Mouse (Mus musculus) stomach, postnatal 0 days (tissue): ENCODE results near the gene Fxyd3. TPM values are rescaled to one million over a fixed set of nuclear protein-coding genes. Genes with fewer than 3 reads are reported as not detected.

ENCODE experiments used
- ATAC-seq: fragments of 200-750 bp; cut with Nextera tagmentation; 2 replicates; pipeline ENCODE4 v1.8.0; 2017; ENCODE audit not compliant: low FRiP score, low TSS enrichment
- DNase-seq: peaks from one replicate; pipeline ENCODE4 v3.0.0-alpha.2; 2016; ENCODE audit warnings: low spot score
- H3K27ac ChIP-seq: fragments of 300-500 bp; sonication (generic); replicated peaks from 2 replicates; pipeline ENCODE4 v1.5.1; 2014; ENCODE audit warnings: mild to moderate bottlenecking, control low read depth
- H3K27me3 ChIP-seq: fragments of 300-500 bp; sonication (generic); 2 replicates; pipeline ENCODE4 v1.6.1; 2014; ENCODE audit warnings: low read length; ENCODE audit not compliant: control insufficient read depth, insufficient read depth
- H3K36me3 ChIP-seq: fragments of 300-500 bp; sonication (generic); 2 replicates; pipeline ENCODE4 v1.6.1; 2014; ENCODE audit warnings: low read length, mixed read lengths; ENCODE audit not compliant: control insufficient read depth, insufficient read depth
- H3K4me1 ChIP-seq: fragments of 300-500 bp; sonication (generic); replicated peaks from 2 replicates; pipeline ENCODE4 v1.6.1; 2014; ENCODE audit warnings: antibody characterized with exemption; ENCODE audit not compliant: control insufficient read depth, insufficient read depth
- H3K4me2 ChIP-seq: fragments of 300-500 bp; sonication (generic); replicated peaks from 2 replicates; pipeline ENCODE4 v1.6.1; 2014; ENCODE audit warnings: low read depth, mild to moderate bottlenecking, control low read depth, moderate library complexity
- H3K4me3 ChIP-seq: fragments of 300-500 bp; sonication (generic); 2 replicates; pipeline ENCODE4 v1.5.1; 2014; ENCODE audit warnings: low read depth, low read length, control low read depth
- H3K9ac ChIP-seq: fragments of 300-500 bp; sonication (generic); 2 replicates; pipeline ENCODE4 v1.6.1; 2014; ENCODE audit warnings: mild to moderate bottlenecking, low read length, control low read depth, mixed read lengths
- H3K9me3 ChIP-seq: fragments of 300-500 bp; sonication (generic); 2 replicates; pipeline ENCODE4 v1.6.1; 2016; ENCODE audit warnings: low read length; ENCODE audit not compliant: control insufficient read depth
- CTCF ChIP-seq: IDR thresholded peaks from 2 replicates; pipeline ENCODE4 v1.5.1; 2016; ENCODE audit warnings: antibody characterized with exemption, low read depth, mild to moderate bottlenecking, moderate library complexity
- EP300 ChIP-seq: optimal IDR thresholded peaks from 2 replicates; pipeline ENCODE3; 2016; ENCODE audit warnings: antibody characterized with exemption
- WGBS: fragments of 180-500 bp; shearing (Covaris S2); extraction: QIAGEN DNeasy Blood & Tissue Kit; methylation state at CpG from one replicate; pipeline ENCODE4 v1.1.7; 2014; 5-methylcytosine and 5-hydroxymethylcytosine counted together
- polyA plus RNA-seq: library from polyadenylated mRNA; unstranded; fragments of >200 nt; fragmentation: Nextera tagmentation; extraction: Ambion mirVana; gene quantifications from 2 replicates; pipeline ENCODE4 v1.2.1, GENCODE M21; 2015

Fxyd3 gene
- polyA plus RNA-seq, 1 experiment from 2014 or later, result 1,122 TPM

DNA sequence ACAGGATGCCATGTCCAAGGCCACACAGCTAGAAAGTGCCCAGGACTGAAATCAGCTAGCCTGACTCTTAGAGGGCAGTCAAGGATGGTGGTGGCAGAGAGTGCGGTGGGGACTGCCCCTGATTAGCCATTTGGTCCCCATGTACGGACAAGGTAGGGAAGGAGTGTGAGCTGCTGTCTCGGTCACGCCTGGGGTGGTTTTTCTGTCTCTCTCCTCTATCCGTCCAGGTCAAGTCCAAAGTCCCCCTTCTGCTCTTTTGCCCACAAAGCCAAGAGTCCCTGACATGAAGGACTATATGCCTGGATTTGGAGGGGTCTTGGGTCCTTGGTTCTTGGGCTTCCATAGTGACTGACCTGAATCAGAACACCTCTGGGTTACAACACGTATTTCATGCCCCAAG lies 37.3 kb upstream of the Fxyd3 start:
- H3K4me2 ChIP-seq, result no peak overlapping the region
- ATAC-seq, result no peak
- no peaks in the 10 kb centered on the region for H3K36me3 ChIP-seq
- H3K4me1 ChIP-seq, result peaks cover 3% of the 10 kb centered on the region
- no peak for TF ChIP-seq EP300
- no peak for TF ChIP-seq CTCF
- H3K27me3 ChIP-seq, result no peaks in the 10 kb centered on the region
- no peak for DNase-seq
- 83% methylated on average over 6 of the region's 6 CpGs for WGBS
- H3K4me3 ChIP-seq, result no peak overlapping the region
- no peak overlapping the region for H3K27ac ChIP-seq
- H3K9me3 ChIP-seq, result no peaks in the 10 kb centered on the region
- no peak overlapping the region for H3K9ac ChIP-seq

GRCm38 (mm10) chr7:31112036-31112435 lies 35.5 kb upstream of the Fxyd3 start:
- TF ChIP-seq CTCF (no peak), EP300 (no peak)
- ATAC-seq (no peak), DNase-seq (no peak)
- Histone ChIP-seq H3K9me3 (no peaks in the 10 kb centered on the region), H3K27ac (no peak overlapping the region), H3K9ac (no peak overlapping the region), H3K4me1 (peaks cover 3% of the 10 kb centered on the region), H3K36me3 (no peaks in the 10 kb centered on the region), H3K4me3 (no peak overlapping the region), H3K4me2 (no peak overlapping the region), H3K27me3 (no peaks in the 10 kb centered on the region)
- WGBS, result 43% methylated on average over 4 of the region's 4 CpGs

GRCm38 (mm10) chr7:31110861-31111385 lies 34.4 kb upstream of the Fxyd3 start:
- no peak overlapping the region for H3K4me3 ChIP-seq
- H3K27me3 ChIP-seq, result no peaks in the 10 kb centered on the region
- no peaks in the 10 kb centered on the region for H3K9me3 ChIP-seq
- WGBS, result 74% methylated on average over 15 of the region's 15 CpGs
- TF ChIP-seq EP300 (no peak), CTCF (no peak)
- no peak overlapping the region for H3K9ac ChIP-seq
- ATAC-seq (no peak), DNase-seq (no peak)
- H3K27ac ChIP-seq, result no peak overlapping the region
- no peak overlapping the region for H3K4me2 ChIP-seq
- H3K36me3 ChIP-seq, result no peaks in the 10 kb centered on the region
- peaks cover 3% of the 10 kb centered on the region for H3K4me1 ChIP-seq

DNA sequence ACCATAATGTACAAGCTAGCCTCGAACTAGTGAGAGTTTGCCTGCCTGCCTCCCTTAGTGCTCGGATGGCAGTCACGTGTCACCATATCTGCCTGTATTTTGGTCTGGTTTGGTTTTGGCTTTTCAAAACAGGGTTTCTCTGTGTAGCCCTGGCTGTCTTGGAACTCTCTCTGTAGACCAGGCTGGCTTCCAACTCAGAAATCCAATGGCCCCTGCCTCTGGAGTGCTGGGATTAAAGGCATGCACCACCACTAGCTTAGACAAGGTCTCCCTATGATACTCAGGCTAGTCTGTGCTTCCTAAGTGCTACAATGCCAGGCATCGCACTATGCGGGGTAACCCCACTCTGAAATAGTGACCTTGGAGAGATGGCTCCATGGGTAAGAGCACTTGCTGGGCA lies 33.3 kb upstream of the Fxyd3 start:
- no peak for ATAC-seq
- Histone ChIP-seq H3K27me3 (no peaks in the 10 kb centered on the region), H3K4me2 (no peak overlapping the region), H3K9ac (no peak overlapping the region), H3K36me3 (no peaks in the 10 kb centered on the region), H3K27ac (no peak overlapping the region), H3K9me3 (no peaks in the 10 kb centered on the region), H3K4me1 (no peaks in the 10 kb centered on the region), H3K4me3 (no peak overlapping the region)
- no peak for TF ChIP-seq CTCF
- TF ChIP-seq EP300, result no peak
- DNase-seq, result no peak
- 87% methylated on average over 5 of the region's 5 CpGs for WGBS

GRCm38 (mm10) chr7:31109091-31109490 lies 32.6 kb upstream of the Fxyd3 start:
- Histone ChIP-seq H3K4me2 (no peak overlapping the region), H3K4me1 (no peaks in the 10 kb centered on the region), H3K36me3 (no peaks in the 10 kb centered on the region), H3K27me3 (no peaks in the 10 kb centered on the region), H3K9ac (no peak overlapping the region), H3K27ac (no peak overlapping the region), H3K4me3 (no peak overlapping the region), H3K9me3 (no peaks in the 10 kb centered on the region)
- ATAC-seq (no peak), DNase-seq (no peak)
- no peak for TF ChIP-seq CTCF
- TF ChIP-seq EP300, result no peak
- WGBS, result 36% methylated on average over 7 of the region's 7 CpGs

DNA sequence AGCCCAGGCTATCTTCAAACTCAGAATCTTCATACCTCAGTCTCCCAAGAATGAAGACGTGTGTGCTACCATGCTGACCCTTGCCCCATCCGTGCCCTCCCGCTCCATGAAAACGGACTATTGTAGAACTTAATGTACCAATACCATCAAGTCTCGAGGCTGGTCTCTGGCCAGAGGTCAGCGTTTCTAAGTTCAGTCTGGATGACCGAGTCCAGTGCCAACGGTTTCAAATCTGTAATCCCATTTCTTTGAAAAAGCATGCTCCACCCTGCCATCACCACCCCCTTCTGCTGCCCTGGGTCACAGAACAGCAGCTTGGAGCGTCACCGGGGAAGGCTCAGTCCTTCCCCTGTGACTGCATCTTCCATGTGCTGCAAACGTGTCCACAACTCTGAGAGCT lies 31.3 kb upstream of the Fxyd3 start:
- Histone ChIP-seq H3K27me3 (no peaks in the 10 kb centered on the region), H3K4me2 (no peak overlapping the region), H3K9ac (no peak overlapping the region), H3K36me3 (no peaks in the 10 kb centered on the region), H3K4me1 (no peaks in the 10 kb centered on the region), H3K9me3 (no peaks in the 10 kb centered on the region), H3K27ac (no peak overlapping the region), H3K4me3 (no peak overlapping the region)
- ATAC-seq (no peak), DNase-seq (no peak)
- WGBS, result 86% methylated on average over 11 of the region's 11 CpGs
- TF ChIP-seq CTCF (no peak), EP300 (no peak)

DNA sequence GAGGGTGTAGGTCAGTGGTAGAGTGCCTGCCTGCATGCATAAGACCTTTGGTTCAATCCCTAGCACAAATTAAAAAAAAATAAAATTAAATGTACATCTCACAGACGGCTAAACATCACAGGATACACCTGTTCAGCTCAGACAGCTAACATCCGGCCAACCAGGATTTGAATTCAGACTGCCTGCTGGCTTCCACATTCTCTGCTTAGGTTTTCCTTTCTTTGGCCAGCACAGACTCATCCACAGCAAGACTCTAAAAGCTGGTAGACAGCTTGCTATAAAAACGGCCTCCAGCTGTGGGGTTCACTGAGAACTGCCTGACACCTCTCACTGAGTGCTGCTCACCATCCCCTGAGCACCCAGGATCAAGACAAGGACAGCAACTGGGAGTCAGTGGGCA lies 29.7 kb upstream of the Fxyd3 start:
- WGBS, result 62% methylated on average over 3 of the region's 3 CpGs
- H3K27ac ChIP-seq, result no peak overlapping the region

More for the DNA sequence above, 29.7 kb upstream of the Fxyd3 start:
- DNase-seq, result no peak
- no peaks in the 10 kb centered on the region for H3K36me3 ChIP-seq
- no peaks in the 10 kb centered on the region for H3K9me3 ChIP-seq
- no peak overlapping the region for H3K4me2 ChIP-seq
- no peaks in the 10 kb centered on the region for H3K4me1 ChIP-seq
- H3K4me3 ChIP-seq, result no peak overlapping the region
- no peak overlapping the region for H3K9ac ChIP-seq
- TF ChIP-seq CTCF, result no peak
- no peak for TF ChIP-seq EP300
- ATAC-seq, result no peak
- no peaks in the 10 kb centered on the region for H3K27me3 ChIP-seq
